Mouse (Mus musculus): ENCODE results near the gene Atoh7.

The Atoh7 gene

DNA sequence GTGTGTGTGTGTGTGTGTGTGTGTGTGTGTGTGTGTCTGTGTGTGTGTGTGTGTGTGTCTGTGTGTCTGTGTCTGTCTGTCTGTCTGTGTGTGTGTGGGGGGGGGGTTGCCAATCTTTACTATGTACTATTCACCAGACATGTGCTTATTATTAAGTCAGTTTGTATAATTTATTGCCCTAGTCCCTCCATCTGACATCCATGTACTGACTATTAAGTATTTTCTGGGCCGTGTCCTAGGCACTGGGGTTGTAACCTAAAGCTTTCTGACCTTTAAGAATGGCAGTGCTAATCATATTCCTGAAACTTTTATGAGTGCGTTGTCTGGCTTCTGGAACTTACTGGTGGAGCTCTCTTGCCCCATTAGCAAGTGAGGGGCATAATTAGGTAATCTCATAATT is 2.7 kb upstream of the Atoh7 start:
- ATAC-seq (ENCODE audit: insufficient number of reproducible peaks, low FRiP score, low TSS enrichment), result no peak

- no peak for ATAC-seq (ENCODE audit: insufficient number of reproducible peaks, low FRiP score, low TSS enrichment)
These were observed 1.3 kb upstream of the Atoh7 start for GRCm38 (mm10) chr10:63098191-63098590.

GRCm38 (mm10) chr10:63099941-63100562 is 601 bp downstream of the Atoh7 start:
- ATAC-seq (ENCODE audit: insufficient number of reproducible peaks, low FRiP score, low TSS enrichment), result peak; percentile 81

DNA sequence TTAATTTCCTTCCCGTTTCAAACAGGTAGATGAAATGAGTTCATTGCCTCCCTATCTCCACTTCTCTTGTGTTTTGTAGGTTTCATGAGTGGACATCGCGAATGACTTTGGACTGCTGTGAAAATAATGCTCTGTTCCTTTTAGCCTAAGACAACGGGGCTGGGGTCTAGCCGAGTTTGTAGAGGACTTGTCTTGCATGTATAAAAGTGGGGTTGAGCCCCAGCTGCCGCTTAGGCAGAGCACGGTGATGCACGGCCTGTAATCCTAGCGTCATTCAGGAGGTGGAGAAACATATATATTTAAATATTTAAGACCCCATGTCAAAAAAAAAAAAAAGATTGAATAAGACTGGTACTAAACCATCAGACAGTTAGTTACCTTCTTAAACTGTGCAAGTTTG is 1.2 kb downstream of the Atoh7 start:
- no peak for ATAC-seq (ENCODE audit: insufficient number of reproducible peaks, low FRiP score, low TSS enrichment)

- ATAC-seq (ENCODE audit: insufficient number of reproducible peaks, low FRiP score, low TSS enrichment), result peak; percentile 64
These were observed 13.7 kb downstream of the Atoh7 start for GRCm38 (mm10) chr10:63113027-63113604.

GRCm38 (mm10) chr10:63113716-63114360 is 14.4 kb downstream of the Atoh7 start:
- no peak for ATAC-seq (ENCODE audit: insufficient number of reproducible peaks, low FRiP score, low TSS enrichment)

DNA sequence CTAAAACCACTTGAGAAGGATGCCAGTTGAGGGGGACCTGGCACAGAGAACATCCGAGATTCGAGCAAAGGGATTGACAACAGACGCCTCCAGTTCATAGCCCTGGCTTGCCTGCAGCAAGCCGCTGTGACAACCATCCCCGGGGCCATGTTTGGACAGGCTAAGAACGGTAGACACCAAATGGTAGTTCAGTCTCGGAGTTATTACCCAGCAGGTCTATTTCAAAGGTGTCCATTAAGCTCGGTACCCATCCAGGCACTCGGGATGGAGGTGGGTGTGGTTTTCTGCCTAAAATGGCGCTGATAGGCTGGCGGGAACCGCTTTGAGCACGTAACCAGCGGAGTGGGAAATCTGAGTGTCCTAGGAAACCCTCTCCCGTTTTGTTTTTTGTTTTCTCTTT is 16.4 kb downstream of the Atoh7 start:
- ATAC-seq (ENCODE audit: insufficient number of reproducible peaks, low FRiP score, low TSS enrichment), result no peak

DNA sequence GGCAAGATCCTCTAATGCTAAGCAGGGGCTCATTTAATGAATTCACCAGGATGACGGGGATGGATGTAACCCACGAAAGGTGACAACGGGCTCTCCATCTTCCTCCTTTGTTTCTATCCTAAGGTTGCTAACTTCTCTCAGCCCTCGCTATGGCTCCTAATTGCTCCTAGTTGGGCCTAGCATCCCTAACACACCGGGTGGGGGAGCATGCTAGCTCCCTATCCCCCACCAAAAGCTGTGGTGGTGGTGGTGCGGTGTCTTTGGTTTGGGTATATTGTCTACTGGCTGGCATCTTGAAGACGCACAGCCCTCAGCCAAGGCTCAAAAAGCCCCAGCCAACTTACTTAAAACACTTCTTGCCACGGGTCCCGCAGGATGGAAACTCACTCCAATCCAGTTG is 16.9 kb downstream of the Atoh7 start:
- ATAC-seq (ENCODE audit: insufficient number of reproducible peaks, low FRiP score, low TSS enrichment), result no peak

DNA sequence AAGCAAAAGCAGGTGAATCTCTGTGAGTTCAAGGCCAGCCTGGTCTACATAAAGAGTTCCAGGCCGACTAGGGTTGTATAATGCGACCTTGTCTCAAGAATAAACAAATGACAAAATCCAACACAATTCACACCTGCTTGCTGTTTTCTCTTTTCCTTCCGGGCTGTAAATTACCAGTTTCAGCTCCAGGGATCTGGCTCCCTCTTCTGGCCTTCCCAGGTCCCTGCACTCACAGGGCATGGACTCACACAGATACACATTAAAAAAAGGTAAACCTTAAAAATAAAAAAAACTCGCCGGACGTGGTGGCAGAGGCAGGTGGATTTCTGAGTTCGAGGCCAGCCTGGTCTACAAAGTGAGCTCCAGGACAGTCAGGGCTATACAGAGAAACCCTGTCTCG is 18.1 kb downstream of the Atoh7 start:
- ATAC-seq (ENCODE audit: insufficient number of reproducible peaks, low FRiP score, low TSS enrichment), result no peak

GRCm38 (mm10) chr10:63119916-63120315 is 20.5 kb downstream of the Atoh7 start:
- no peak for ATAC-seq (ENCODE audit: insufficient number of reproducible peaks, low FRiP score, low TSS enrichment)

DNA sequence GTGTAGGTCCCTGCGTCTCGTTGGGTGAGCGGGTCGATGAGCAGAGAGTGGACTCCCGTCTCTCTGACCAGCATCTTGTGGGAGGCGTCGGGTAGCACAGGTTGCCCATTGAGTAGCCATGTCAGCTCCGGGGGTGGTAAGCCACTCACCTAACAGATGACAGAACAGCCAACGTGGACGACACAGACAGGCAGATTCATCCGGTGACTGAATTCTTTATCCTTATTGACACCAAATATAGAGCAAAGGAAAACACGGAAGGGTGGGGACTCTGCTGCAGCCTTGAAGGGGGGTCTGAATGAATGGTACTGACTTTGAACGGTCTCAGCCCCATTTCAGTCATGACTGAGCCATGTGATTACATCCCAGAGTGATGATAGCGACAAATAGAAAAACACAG is 22.5 kb downstream of the Atoh7 start:
- ATAC-seq (ENCODE audit: insufficient number of reproducible peaks, low FRiP score, low TSS enrichment), result no peak

DNA sequence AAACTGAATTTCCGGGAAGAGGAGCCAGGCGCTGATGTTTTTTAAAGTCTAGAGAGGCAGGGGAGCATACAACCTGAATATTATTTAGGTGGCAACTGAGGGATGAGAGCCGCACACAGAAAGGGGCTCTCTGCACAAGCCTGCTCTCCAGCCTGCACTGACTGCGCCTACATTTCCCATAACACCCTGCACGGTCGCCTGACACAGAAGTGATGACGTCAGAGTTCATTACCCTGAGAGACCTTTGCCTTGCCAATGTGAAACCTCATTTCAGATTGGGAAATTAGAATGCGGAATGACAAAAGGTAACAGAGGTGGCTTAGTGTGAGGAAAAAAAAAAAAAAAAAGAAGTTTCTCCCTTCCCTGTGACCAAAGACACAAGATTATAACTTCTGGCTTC is 23.1 kb downstream of the Atoh7 start:
- no peak for ATAC-seq (ENCODE audit: insufficient number of reproducible peaks, low FRiP score, low TSS enrichment)

GRCm38 (mm10) chr10:63123141-63123540 is 23.7 kb downstream of the Atoh7 start:
- no peak for ATAC-seq (ENCODE audit: insufficient number of reproducible peaks, low FRiP score, low TSS enrichment)

GRCm38 (mm10) chr10:63124016-63124415 is 24.6 kb downstream of the Atoh7 start:
- ATAC-seq (ENCODE audit: insufficient number of reproducible peaks, low FRiP score, low TSS enrichment), result no peak

DNA sequence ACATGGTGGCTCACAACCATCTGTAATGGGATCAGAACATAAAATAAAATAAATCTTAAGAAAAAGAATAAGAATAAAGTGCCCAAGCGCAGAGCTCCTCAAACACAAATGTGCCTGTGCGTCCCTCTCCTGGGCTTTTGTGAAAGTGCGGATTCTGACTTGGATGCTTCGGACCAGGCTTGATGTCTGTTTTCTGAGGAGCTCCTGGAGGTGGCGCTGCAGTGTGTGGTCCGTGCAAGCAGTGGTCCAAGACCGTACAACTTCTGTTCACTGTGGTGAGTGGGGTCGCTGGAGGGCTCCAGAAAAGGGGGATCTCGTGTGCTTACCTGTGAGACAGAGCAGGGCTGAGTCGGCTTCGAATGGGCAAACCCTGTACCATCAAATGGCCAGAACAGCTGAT is 25.9 kb downstream of the Atoh7 start:
- ATAC-seq (ENCODE audit: insufficient number of reproducible peaks, low FRiP score, low TSS enrichment), result no peak

GRCm38 (mm10) chr10:63126116-63126515 is 26.7 kb downstream of the Atoh7 start:
- no peak for ATAC-seq (ENCODE audit: insufficient number of reproducible peaks, low FRiP score, low TSS enrichment)

GRCm38 (mm10) chr10:63127156-63127555 is 27.7 kb downstream of the Atoh7 start:
- ATAC-seq (ENCODE audit: insufficient number of reproducible peaks, low FRiP score, low TSS enrichment), result no peak

GRCm38 (mm10) chr10:63128256-63128655 is 28.8 kb downstream of the Atoh7 start:
- ATAC-seq (ENCODE audit: insufficient number of reproducible peaks, low FRiP score, low TSS enrichment), result no peak

DNA sequence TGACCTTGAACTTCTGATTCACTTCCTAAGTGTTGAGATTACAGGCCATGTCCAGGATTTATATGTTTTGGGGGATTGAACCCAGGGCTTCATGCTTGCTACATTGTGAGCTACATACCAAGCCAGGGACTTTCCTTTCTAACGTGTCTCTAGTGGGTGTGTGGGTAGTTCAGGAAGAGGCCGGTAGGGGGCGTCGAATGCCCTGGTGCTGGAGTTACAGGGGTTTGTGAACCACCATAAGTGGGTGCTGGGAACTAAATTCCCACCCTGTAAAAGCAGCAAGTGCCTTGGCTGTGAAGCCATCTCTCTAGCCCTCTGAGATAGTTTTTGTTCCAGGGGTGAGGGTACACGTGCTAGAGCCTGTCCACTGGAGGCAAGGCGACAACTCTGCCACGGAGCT is 31.0 kb downstream of the Atoh7 start:
- no peak for ATAC-seq (ENCODE audit: insufficient number of reproducible peaks, low FRiP score, low TSS enrichment)

DNA sequence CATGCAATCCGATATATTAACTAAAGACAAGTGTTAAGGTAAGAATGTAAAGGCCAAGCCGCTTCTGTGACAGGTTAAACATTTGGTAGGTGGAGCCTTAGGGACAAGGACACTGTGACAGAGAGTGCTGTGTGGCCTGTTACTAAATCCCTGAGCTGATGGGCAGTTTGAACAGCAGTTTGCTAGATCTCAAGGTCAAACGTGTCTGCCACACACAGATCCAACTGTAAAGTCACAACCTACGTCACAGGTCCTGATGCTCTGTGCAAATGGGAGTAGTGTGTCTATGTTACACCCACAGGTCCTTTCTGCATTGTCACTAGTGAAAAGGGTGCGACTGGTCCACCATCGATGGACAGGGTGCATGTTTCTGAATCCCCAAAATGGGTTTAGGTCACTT is 32.9 kb downstream of the Atoh7 start:
- no peak for ATAC-seq (ENCODE audit: insufficient number of reproducible peaks, low FRiP score, low TSS enrichment)

GRCm38 (mm10) chr10:63133326-63133725 is 33.9 kb downstream of the Atoh7 start:
- no peak for ATAC-seq (ENCODE audit: insufficient number of reproducible peaks, low FRiP score, low TSS enrichment)

DNA sequence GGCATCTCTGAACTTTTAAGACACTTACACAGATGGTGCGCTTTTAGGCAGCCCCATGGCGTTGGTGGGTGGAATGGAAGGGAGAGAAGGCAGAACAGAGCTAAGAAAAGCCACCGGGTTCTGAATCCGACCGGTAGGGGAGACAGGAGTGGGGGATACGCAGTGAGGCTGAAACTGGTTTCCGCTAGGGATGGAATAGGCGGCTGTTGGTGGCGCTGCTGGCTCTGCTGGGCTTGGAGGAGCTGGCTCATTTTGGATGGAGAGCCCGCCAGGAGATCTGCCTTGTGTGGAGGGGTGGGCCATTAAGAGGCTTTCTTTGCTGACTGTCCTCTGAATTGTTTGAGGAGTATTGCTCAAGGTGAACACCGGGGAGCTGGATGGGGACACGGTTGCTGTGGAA is 36.2 kb downstream of the Atoh7 start:
- ATAC-seq (ENCODE audit: insufficient number of reproducible peaks, low FRiP score, low TSS enrichment), result no peak
